Mouse (Mus musculus): ENCODE data around the gene Gm20661. TPM values are rescaled to one million over a fixed set of nuclear protein-coding genes. Genes with fewer than 3 reads are reported as not detected.

Gm20661 gene
- polyA plus RNA-seq (2015; fragmentation: Nextera tagmentation; extraction: Ambion mirVana), result 2.8 and 4.3 TPM in 2 replicates

GRCm38 (mm10) chr9:107982681-107983346, at the start of gene Gm20661:
TSS of gene Gm20661 (plus strand) at chr9:107983058.
- Histone ChIP-seq H3K4me1 (replicated peaks) (peaks cover 56% of the 10 kb centered on the region), H3K9me3 (replicated peaks) (no peaks in the 10 kb centered on the region), H3K27me3 (no peaks in the 10 kb centered on the region), H3K4me2 (peak within 1 kb of the TSS; percentile 75), H3K27ac (peak within 1 kb of the TSS; percentile 92), H3K9ac (peak within 1 kb of the TSS; percentile 61), H3K4me3 (peak within 1 kb of the TSS; percentile 65), H3K36me3 (peaks cover 5% of the 10 kb centered on the region; the same call in 1 of the 2 replicates)
- 8% methylated on average over 14 of the region's 14 CpGs for WGBS
- peak; percentile 80 for ATAC-seq (replicated peaks; ENCODE audit: insufficient number of reproducible peaks, insufficient read depth, low FRiP score, low read depth)

GRCm38 (mm10) chr9:107934146-107934545, 48.7 kb upstream of the Gm20661 start:
- Histone ChIP-seq H3K27ac (no peak overlapping the region), H3K9ac (no peak overlapping the region), H3K36me3 (no peaks in the 10 kb centered on the region), H3K27me3 (peaks cover 50% of the 10 kb centered on the region), H3K9me3 (replicated peaks) (no peaks in the 10 kb centered on the region), H3K4me3 (no peak overlapping the region), H3K4me2 (no peak overlapping the region), H3K4me1 (replicated peaks) (peaks cover 13% of the 10 kb centered on the region)
- ATAC-seq (replicated peaks; ENCODE audit: insufficient number of reproducible peaks, insufficient read depth, low FRiP score, low read depth), result no peak
- 81% methylated on average over 11 of the region's 11 CpGs for WGBS

- H3K27ac ChIP-seq, result no peak within 1 kb of the TSS
- no peak for ATAC-seq (replicated peaks; ENCODE audit: insufficient number of reproducible peaks, insufficient read depth, low FRiP score, low read depth)
- peak within 1 kb of the TSS; percentile 88 for H3K4me2 ChIP-seq
- no peaks in the 10 kb centered on the region for H3K36me3 ChIP-seq
- WGBS, result 21% methylated on average over 3 of the region's 3 CpGs
- peaks cover 13% of the 10 kb centered on the region for H3K4me1 ChIP-seq (replicated peaks)
- no peaks in the 10 kb centered on the region for H3K9me3 ChIP-seq (replicated peaks)
- H3K27me3 ChIP-seq, result peaks cover 58% of the 10 kb centered on the region
- H3K4me3 ChIP-seq, result peak within 1 kb of the TSS; percentile 50
- peak within 1 kb of the TSS; percentile 34 for H3K9ac ChIP-seq
Measured at GRCm38 (mm10) chr9:107935374-107935773, 47.5 kb upstream of the Gm20661 start, which contains the start of gene Camkv. TSS of gene Camkv (plus strand) at chr9:107935674.

GRCm38 (mm10) chr9:107935790-107936214, 47.1 kb upstream of the Gm20661 start:
- Histone ChIP-seq H3K4me3 (peak overlapping the region; percentile 50), H3K9ac (peak overlapping the region; percentile 34), H3K4me1 (replicated peaks) (peaks cover 13% of the 10 kb centered on the region), H3K27me3 (peaks cover 58% of the 10 kb centered on the region), H3K4me2 (peak overlapping the region; percentile 88), H3K9me3 (replicated peaks) (no peaks in the 10 kb centered on the region), H3K27ac (no peak overlapping the region), H3K36me3 (no peaks in the 10 kb centered on the region)
- no peak for ATAC-seq (replicated peaks; ENCODE audit: insufficient number of reproducible peaks, insufficient read depth, low FRiP score, low read depth)
- WGBS, result 0% methylated on average over 41 of the region's 41 CpGs

GRCm38 (mm10) chr9:107936215-107936822, 46.5 kb upstream of the Gm20661 start:
- H3K4me1 ChIP-seq (replicated peaks), result peaks cover 13% of the 10 kb centered on the region
- 3% methylated on average over 29 of the region's 29 CpGs for WGBS
- peaks cover 61% of the 10 kb centered on the region for H3K27me3 ChIP-seq
- H3K27ac ChIP-seq, result no peak overlapping the region
- H3K36me3 ChIP-seq, result no peaks in the 10 kb centered on the region
- no peaks in the 10 kb centered on the region for H3K9me3 ChIP-seq (replicated peaks)
- ATAC-seq (replicated peaks; ENCODE audit: insufficient number of reproducible peaks, insufficient read depth, low FRiP score, low read depth), result peak; percentile 15; the same call in 1 of the 2 replicates
- H3K9ac ChIP-seq, result peak overlapping the region; percentile 34
- H3K4me2 ChIP-seq, result peak overlapping the region; percentile 88
- H3K4me3 ChIP-seq, result peak overlapping the region; percentile 50

GRCm38 (mm10) chr9:107936831-107937230, 46.0 kb upstream of the Gm20661 start:
- H3K27me3 ChIP-seq, result peaks cover 61% of the 10 kb centered on the region
- H3K9me3 ChIP-seq (replicated peaks), result no peaks in the 10 kb centered on the region
- H3K9ac ChIP-seq, result no peak overlapping the region
- H3K27ac ChIP-seq, result no peak overlapping the region
- WGBS, result 25% methylated on average over 3 of the region's 3 CpGs
- H3K4me1 ChIP-seq (replicated peaks), result peaks cover 13% of the 10 kb centered on the region
- H3K4me2 ChIP-seq, result peak overlapping the region; percentile 88; the same call in 1 of the 2 replicates
- no peaks in the 10 kb centered on the region for H3K36me3 ChIP-seq
- no peak overlapping the region for H3K4me3 ChIP-seq
- no peak for ATAC-seq (replicated peaks; ENCODE audit: insufficient number of reproducible peaks, insufficient read depth, low FRiP score, low read depth)

- Histone ChIP-seq H3K4me2 (no peak overlapping the region), H3K9me3 (replicated peaks) (no peaks in the 10 kb centered on the region), H3K27me3 (no peaks in the 10 kb centered on the region), H3K4me1 (replicated peaks) (peaks cover 15% of the 10 kb centered on the region), H3K4me3 (no peak overlapping the region), H3K27ac (no peak overlapping the region), H3K9ac (no peak overlapping the region), H3K36me3 (no peaks in the 10 kb centered on the region)
- whole genome bisulfite sequencing, result 79% methylated on average over 31 of the region's 31 CpGs
- ATAC-seq (replicated peaks; ENCODE audit: insufficient number of reproducible peaks, insufficient read depth, low FRiP score, low read depth), result no peak
Measured at GRCm38 (mm10) chr9:107947241-107948194, 35.3 kb upstream of the Gm20661 start.

- Histone ChIP-seq H3K4me2 (no peak overlapping the region), H3K27ac (no peak overlapping the region), H3K27me3 (no peaks in the 10 kb centered on the region), H3K9me3 (replicated peaks) (no peaks in the 10 kb centered on the region), H3K4me3 (no peak overlapping the region), H3K36me3 (no peaks in the 10 kb centered on the region), H3K9ac (no peak overlapping the region), H3K4me1 (replicated peaks) (peaks cover 15% of the 10 kb centered on the region)
- no peak for ATAC-seq (replicated peaks; ENCODE audit: insufficient number of reproducible peaks, insufficient read depth, low FRiP score, low read depth)
- WGBS, result 78% methylated on average over 13 of the region's 13 CpGs
Measured at GRCm38 (mm10) chr9:107949184-107949921, 33.5 kb upstream of the Gm20661 start.

- H3K27me3 ChIP-seq, result no peaks in the 10 kb centered on the region
- H3K36me3 ChIP-seq, result no peaks in the 10 kb centered on the region
- WGBS, result 93% methylated on average over 10 of the region's 10 CpGs
- peaks cover 15% of the 10 kb centered on the region for H3K4me1 ChIP-seq (replicated peaks)
- H3K9me3 ChIP-seq (replicated peaks), result no peaks in the 10 kb centered on the region
- no peak for ATAC-seq (replicated peaks; ENCODE audit: insufficient number of reproducible peaks, insufficient read depth, low FRiP score, low read depth)
- peak within 1 kb of the TSS; percentile 62 for H3K27ac ChIP-seq
- H3K4me3 ChIP-seq, result peak within 1 kb of the TSS; percentile 74
- H3K4me2 ChIP-seq, result peak within 1 kb of the TSS; percentile 74
- H3K9ac ChIP-seq, result peak within 1 kb of the TSS; percentile 65
Measured at GRCm38 (mm10) chr9:107949922-107950235, 33.0 kb upstream of the Gm20661 start, which contains the start of gene Traip. TSS of gene Traip (plus strand) at chr9:107950136.

GRCm38 (mm10) chr9:107950460-107951355, 32.1 kb upstream of the Gm20661 start:
- no peaks in the 10 kb centered on the region for H3K36me3 ChIP-seq
- no peaks in the 10 kb centered on the region for H3K27me3 ChIP-seq
- peak overlapping the region; percentile 74 for H3K4me2 ChIP-seq
- H3K4me3 ChIP-seq, result peak overlapping the region; percentile 74
- 16% methylated on average over 45 of the region's 45 CpGs for WGBS
- ATAC-seq (replicated peaks; ENCODE audit: insufficient number of reproducible peaks, insufficient read depth, low FRiP score, low read depth), result peak; percentile 87
- H3K9ac ChIP-seq, result peak overlapping the region; percentile 65
- H3K9me3 ChIP-seq (replicated peaks), result no peaks in the 10 kb centered on the region
- peaks cover 15% of the 10 kb centered on the region for H3K4me1 ChIP-seq (replicated peaks)
- H3K27ac ChIP-seq, result peak overlapping the region; percentile 62

Data from heart, embryonic 15.5 days (tissue).